Mouse (Mus musculus) cerebellum, adult 2 months (tissue): ENCODE results near the gene Plppr3.

Source experiments
- CTCF ChIP-seq: fragments of 200-500 bp; IDR thresholded peaks from 2 replicates; pipeline ENCODE4 v1.5.1; 2011; ENCODE audit warnings: low read depth, mild to moderate bottlenecking, control low read depth, low read length, moderate library complexity, borderline replicate concordance; ENCODE audit not compliant: insufficient read depth
- POLR2A ChIP-seq: fragments of 200-500 bp; IDR thresholded peaks from 2 replicates; pipeline ENCODE4 v1.6.1; 2011; ENCODE audit warnings: low read length, control low read depth, borderline replicate concordance; ENCODE audit not compliant: insufficient read depth

GRCm38 (mm10) chr10:79811736-79812637, 62.4 kb downstream of the Plppr3 start:
- TF ChIP-seq POLR2A (no peak), CTCF (peak; percentile 98)
